ENCODE assay signal across 13 mouse cellular contexts in the genomic region with DNA sequence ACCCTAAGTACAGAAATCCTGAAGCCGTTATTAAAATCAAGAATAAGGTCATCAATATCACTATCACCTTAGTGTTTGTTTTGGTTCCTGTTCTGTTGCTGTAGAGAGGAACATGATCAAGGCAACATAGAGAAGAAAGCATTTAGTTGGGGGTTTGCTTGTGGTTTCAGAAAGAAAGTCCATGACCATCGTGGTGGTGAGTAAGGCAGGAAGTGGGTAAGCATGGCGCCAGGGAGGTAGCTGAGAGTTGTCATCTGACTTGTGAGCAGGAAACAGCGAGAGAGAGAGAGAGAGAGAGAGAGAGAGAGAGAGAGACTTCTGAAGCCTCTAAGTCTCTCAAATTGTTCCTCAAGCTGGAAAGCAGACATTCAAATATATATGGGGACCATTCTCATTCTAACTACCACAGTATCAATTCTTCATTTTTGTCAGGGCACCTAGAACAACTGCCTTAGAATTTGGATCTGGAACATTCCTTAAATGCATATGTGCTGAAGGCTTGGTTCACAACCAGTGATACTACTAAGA. TPM values are rescaled to one million over a fixed set of nuclear protein-coding genes. Genes with fewer than 3 reads are reported as not detected.
A peak's percentile ranks its signal among the peaks of the same experiment; 100 is the strongest.
DNase-seq lines count a peak whose midpoint lies in the region; ATAC-seq and TF ChIP-seq lines count a peak whose summit lies in the region.
"Had no signal": no experiment of that assay in that cellular context is flagged by ENCODE, and none has a peak within 500 bp of the region (broad histone marks: within the 10 kb centered on the region; RNA-seq: fewer than 3 reads in every experiment).

No protein-coding gene starts in this region.

- no peaks in the 10 kb centered on the region for H3K36me3 ChIP-seq in hindbrain, embryonic 16.5 days (ENCODE audit: control insufficient read depth, insufficient read depth, low read length)
- H3K36me3 ChIP-seq in kidney, adult 2 months (ENCODE audit: control insufficient read depth, insufficient read depth, low read length): no peaks in the 10 kb centered on the region
- H3K36me3 ChIP-seq: heart, embryonic 15.5 days; limb, embryonic 10.5 days had no signal

- 93% methylated on average over 4 of the region's 4 CpGs for WGBS in hindbrain, embryonic 16.5 days
- WGBS in kidney, adult 2 months: 72% methylated on average over 4 of the region's 4 CpGs

- no peaks in the 10 kb centered on the region for H3K9me3 ChIP-seq in hindbrain, embryonic 16.5 days (ENCODE audit: control insufficient read depth, low read length)
- H3K9me3 ChIP-seq: heart, embryonic 15.5 days; limb, embryonic 10.5 days had no signal

- H3K27ac ChIP-seq in hindbrain, embryonic 16.5 days (ENCODE audit: low read depth, low read length): no peak overlapping the region
- no peak overlapping the region for H3K27ac ChIP-seq in kidney, adult 2 months (ENCODE audit: insufficient read depth, low read depth, low read length)
- H3K27ac ChIP-seq: heart, embryonic 15.5 days; limb, embryonic 10.5 days had no signal

- TF ChIP-seq POLR2A in kidney, adult 2 months (IDR thresholded peaks at IDR 0.05; ENCODE audit: low read depth, low read length): no peak

- no peak overlapping the region for H3K4me3 ChIP-seq in hindbrain, embryonic 16.5 days (ENCODE audit: low read length)
- no peak overlapping the region for H3K4me3 ChIP-seq in kidney, adult 2 months (ENCODE audit: insufficient read depth, low read depth, low read length)
- H3K4me3 ChIP-seq: heart, embryonic 15.5 days; limb, embryonic 10.5 days had no signal

- no peak for TF ChIP-seq CTCF in kidney, adult 2 months (conservative IDR thresholded peaks at IDR 0.05; ENCODE audit: insufficient read depth, insufficient read length, low read depth, low read length)

- H3K27me3 ChIP-seq in hindbrain, embryonic 16.5 days (replicated peaks; ENCODE audit: control insufficient read depth, insufficient read depth, low read length): no peaks in the 10 kb centered on the region
- no peaks in the 10 kb centered on the region for H3K27me3 ChIP-seq in kidney, adult 2 months (replicated peaks; ENCODE audit: control insufficient read depth, insufficient read depth, low read length)
- H3K27me3 ChIP-seq: heart, embryonic 15.5 days had no signal

- peak; percentile 88 for ATAC-seq in neutrophil, adult 5-6 weeks (ENCODE audit: extremely low read depth, insufficient number of reproducible peaks, low FRiP score, poor library complexity, severe bottlenecking)
- ATAC-seq in hindbrain, embryonic 16.5 days: no peak

- no peaks in the 10 kb centered on the region for H3K4me1 ChIP-seq in hindbrain, embryonic 16.5 days (ENCODE audit: control insufficient read depth, insufficient read depth, low read depth, low read length)
- no peaks in the 10 kb centered on the region for H3K4me1 ChIP-seq in kidney, adult 2 months (ENCODE audit: control insufficient read depth, insufficient read depth, low read length)
- H3K4me1 ChIP-seq: heart, embryonic 15.5 days; limb, embryonic 10.5 days had no signal

- H3K4me2 ChIP-seq in hindbrain, embryonic 16.5 days (ENCODE audit: low read length): no peak overlapping the region
- H3K4me2 ChIP-seq: heart, embryonic 15.5 days; lung, embryonic 14.5 days had no signal

- H3K9ac ChIP-seq in hindbrain, embryonic 16.5 days (ENCODE audit: low read depth, low read length): no peak overlapping the region
- H3K9ac ChIP-seq: heart, embryonic 15.5 days; lung, embryonic 14.5 days had no signal

- DNase-seq in 3134 (ENCODE audit: extremely low read depth, insufficient read length, low spot score): peak; percentile 66
- peak; percentile 90 for DNase-seq in CD4-positive, CD25-positive, alpha-beta regulatory T cell, adult 2 months (ENCODE audit: low read depth, low spot score)
- DNase-seq in fibroblast of lung, adult 2 months (ENCODE audit: low read depth): peak; percentile 62
- no peak for DNase-seq in right cerebral cortex, postnatal 4 days
- no peak for DNase-seq in ovary, postnatal 10 days (ENCODE audit: low spot score)
- DNase-seq in kidney, adult 2 months: no peak
- DNase-seq: cerebellum, postnatal 25 days; gastrocnemius, postnatal 10 days had no signal

RNA-seq across cellular contexts. Expression of a gene that starts 10.9 kb away (rescaled TPM):
- total RNA-seq in neutrophil, adult 5-6 weeks (2017): under 0.01 and 0.12 TPM in 2 replicates
- 0.37 and 0.43 TPM in 2 replicates for polyA plus RNA-seq in hindbrain, embryonic 16.5 days (2015; fragmentation: Nextera tagmentation; extraction: Ambion mirVana)
- 0.03 TPM in 2 replicates for polyA plus RNA-seq in kidney, adult 2 months (2012; rRNA removed)

RNA-seq across cellular contexts. Expression of a gene that starts 37.7 kb away (rescaled TPM):
- total RNA-seq in neutrophil, adult 5-6 weeks (2017): 63.7 and 82.0 TPM in 2 replicates
- polyA plus RNA-seq in hindbrain, embryonic 16.5 days (2015; fragmentation: Nextera tagmentation; extraction: Ambion mirVana): 137 and 151 TPM in 2 replicates
- 328 and 349 TPM in 2 replicates for polyA plus RNA-seq in kidney, adult 2 months (2012; rRNA removed)

Comparison
In these comparisons a context has a peak if more than half of its experiments do, and no peak if none do; other contexts are left out.
1. DNase-seq: peak in 3134 (single experiment), CD4-positive, CD25-positive, alpha-beta regulatory T cell, adult 2 months (single experiment) and fibroblast of lung, adult 2 months (single experiment); none in right cerebral cortex, postnatal 4 days (single experiment), ovary, postnatal 10 days (single experiment) and kidney, adult 2 months (single experiment).